ENCODE assay signal across 9 mouse cellular contexts in the genomic region with DNA sequence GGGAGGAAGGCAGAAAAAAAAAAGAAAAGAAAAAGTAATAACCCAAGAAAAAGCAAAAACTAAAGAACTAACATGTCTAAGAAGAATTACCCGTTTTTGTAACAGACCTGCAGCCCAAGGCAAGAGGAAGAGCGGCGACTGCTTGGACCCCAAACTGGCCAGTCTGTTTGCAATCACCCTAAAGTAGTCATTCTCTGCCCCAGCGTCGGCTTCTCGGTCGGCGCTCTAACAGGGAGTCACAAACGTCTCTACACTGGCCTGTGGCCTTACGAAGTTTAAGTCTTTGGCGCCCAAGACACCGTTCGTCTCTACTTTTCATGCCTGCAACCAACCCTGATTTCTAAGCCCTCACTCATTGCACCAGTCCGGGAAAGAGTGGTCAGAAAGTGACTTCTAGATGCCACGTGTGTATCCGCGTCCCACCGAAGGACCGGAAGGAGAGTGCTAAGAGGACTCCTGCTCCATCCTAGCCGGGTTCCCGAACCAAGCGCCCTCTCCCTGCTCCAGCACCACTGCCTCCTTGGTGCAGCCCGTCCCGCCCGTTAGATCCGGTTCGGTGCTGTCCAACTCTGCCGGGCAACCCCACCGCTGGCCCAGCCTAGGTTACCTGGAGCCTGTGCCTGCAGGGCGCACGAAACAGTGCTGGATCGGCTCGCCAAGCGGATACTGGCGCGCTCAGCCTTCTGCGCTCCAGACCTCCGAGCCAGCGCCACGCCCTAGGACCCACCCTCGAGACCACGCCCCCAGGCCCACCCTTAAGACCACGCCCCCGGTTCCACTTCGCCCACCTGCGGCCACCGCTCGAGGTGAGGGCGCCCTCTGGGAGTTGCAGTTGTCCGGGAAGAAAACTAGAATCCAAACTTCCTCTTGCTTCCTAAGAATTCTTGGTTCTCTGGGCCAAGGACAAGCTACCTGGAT. TPM values are rescaled to one million over a fixed set of nuclear protein-coding genes. Genes with fewer than 3 reads are reported as not detected.
DNase-seq lines count a peak whose midpoint lies in the region; ATAC-seq and TF ChIP-seq lines count a peak whose summit lies in the region.
"Had no signal": no experiment of that assay in that cellular context is flagged by ENCODE, and none has a peak within 500 bp of the region (broad histone marks: within the 10 kb centered on the region; RNA-seq: fewer than 3 reads in every experiment).

No protein-coding gene starts in this region.

- peak overlapping the region; percentile 76 for H3K27ac ChIP-seq in embryonic facial prominence, embryonic 10.5 days (replicated peaks)
- no peak overlapping the region for H3K27ac ChIP-seq in heart, embryonic 11.5 days (ENCODE audit: low read depth, low read length)
- no peak overlapping the region for H3K27ac ChIP-seq in lung, postnatal 0 days (ENCODE audit: low read length)
- peak overlapping the region; percentile 88 for H3K27ac ChIP-seq in olfactory bulb, adult 2 months (ENCODE audit: insufficient read depth, low read depth, low read length)

- H3K4me1 ChIP-seq in embryonic facial prominence, embryonic 10.5 days: peaks cover 8% of the 10 kb centered on the region
- peaks cover 10% of the 10 kb centered on the region; the same call in 1 of the 2 replicates for H3K4me1 ChIP-seq in heart, embryonic 11.5 days (ENCODE audit: control insufficient read depth, insufficient read depth, low read length)
- no peaks in the 10 kb centered on the region for H3K4me1 ChIP-seq in lung, postnatal 0 days (ENCODE audit: insufficient read depth, low read depth, low read length)
- peaks cover 19% of the 10 kb centered on the region for H3K4me1 ChIP-seq in olfactory bulb, adult 2 months (ENCODE audit: control insufficient read depth, insufficient read depth, low read length)

- peak; percentile 44; the same call in 1 of the 2 replicates for TF ChIP-seq POLR2A in olfactory bulb, adult 2 months (IDR thresholded peaks at IDR 0.05; ENCODE audit: insufficient read depth, low read depth, low read length)

- peak overlapping the region; percentile 73 for H3K9ac ChIP-seq in heart, embryonic 11.5 days (ENCODE audit: low read depth, low read length)
- H3K9ac ChIP-seq in lung, postnatal 0 days (replicated peaks; ENCODE audit: low read depth): no peak overlapping the region

- H3K9me3 ChIP-seq in embryonic facial prominence, embryonic 10.5 days: no peaks in the 10 kb centered on the region
- no peaks in the 10 kb centered on the region for H3K9me3 ChIP-seq in heart, embryonic 11.5 days (replicated peaks; ENCODE audit: control insufficient read depth, low read length)
- H3K9me3 ChIP-seq in lung, postnatal 0 days (ENCODE audit: low read length): no peaks in the 10 kb centered on the region

- peak overlapping the region; percentile 84 for H3K4me2 ChIP-seq in heart, embryonic 11.5 days
- peak overlapping the region; percentile 64 for H3K4me2 ChIP-seq in lung, postnatal 0 days (replicated peaks; ENCODE audit: low read depth, low read length)

- no peaks in the 10 kb centered on the region for H3K36me3 ChIP-seq in embryonic facial prominence, embryonic 10.5 days (replicated peaks)
- no peaks in the 10 kb centered on the region for H3K36me3 ChIP-seq in heart, embryonic 11.5 days (ENCODE audit: control insufficient read depth, insufficient read depth, low read length)
- H3K36me3 ChIP-seq in lung, postnatal 0 days (ENCODE audit: insufficient read depth, low read length): no peaks in the 10 kb centered on the region

- peaks cover 37% of the 10 kb centered on the region for H3K27me3 ChIP-seq in embryonic facial prominence, embryonic 10.5 days (replicated peaks; ENCODE audit: low read depth, poor library complexity, severe bottlenecking)
- H3K27me3 ChIP-seq in heart, embryonic 11.5 days (ENCODE audit: control insufficient read depth, insufficient read depth, low read length): 0 out of 2 replicates have a peak, but pooled peaks cover 2% of the 10 kb centered on the region
- H3K27me3 ChIP-seq in lung, postnatal 0 days (replicated peaks; ENCODE audit: insufficient read depth, low read length): 0 out of 2 replicates have a peak, but pooled peaks cover 3% of the 10 kb centered on the region
- H3K27me3 ChIP-seq: Patski had no signal

- peak overlapping the region; percentile 73 for H3K4me3 ChIP-seq in embryonic facial prominence, embryonic 10.5 days
- peak overlapping the region; percentile 73 for H3K4me3 ChIP-seq in heart, embryonic 11.5 days (ENCODE audit: low read depth, low read length)
- H3K4me3 ChIP-seq in lung, postnatal 0 days (ENCODE audit: low read depth, low read length): peak overlapping the region; percentile 36
- peak overlapping the region; percentile 96 for H3K4me3 ChIP-seq in olfactory bulb, adult 2 months (ENCODE audit: insufficient read depth, low read depth, low read length)

- peak; percentile 37 for TF ChIP-seq CTCF in lung, postnatal 0 days (IDR thresholded peaks at IDR 0.05)
- TF ChIP-seq CTCF in olfactory bulb, adult 2 months (IDR thresholded peaks at IDR 0.05; ENCODE audit: insufficient read depth, low read depth, low read length): no peak

- ATAC-seq in heart, embryonic 11.5 days (replicated peaks; ENCODE audit: insufficient number of reproducible peaks, low FRiP score, low TSS enrichment): peak; percentile 92
- ATAC-seq in lung, postnatal 0 days: peak; percentile 81
- ATAC-seq: Patski had no signal

- WGBS in embryonic facial prominence, embryonic 10.5 days: under 1% methylated on average over 50 of the region's 50 CpGs
- 2% methylated on average over 48 of the region's 50 CpGs for WGBS in heart, embryonic 11.5 days (ENCODE audit: insufficient replicate concordance)
- whole genome bisulfite sequencing in lung, postnatal 0 days: 2% methylated on average over 50 of the region's 50 CpGs
- 5% methylated on average over 50 of the region's 50 CpGs for whole genome bisulfite sequencing in olfactory bulb, adult 2 months

- no peak for TF ChIP-seq EP300 in lung, postnatal 0 days (IDR thresholded peaks at IDR 0.05)

- DNase-seq in right cerebral cortex, postnatal 4 days: peak; percentile 12
- DNase-seq in right cerebral cortex, postnatal 25 days: no peak
- peak; percentile 82 for DNase-seq in embryonic facial prominence, embryonic 10.5 days (ENCODE audit: low spot score)
- peak; percentile 82 for DNase-seq in kidney, adult 9 months
- peak; percentile 62 for DNase-seq in lung, postnatal 0 days (ENCODE audit: low spot score)
- DNase-seq in urinary bladder, adult 18-20 months (ENCODE audit: low spot score in 2 of 2): peak; percentile 61 to 74

RNA-seq across cellular contexts. Expression of gene Gcnt1, which starts 16.4 kb away (rescaled TPM):
- polyA plus RNA-seq in embryonic facial prominence, embryonic 10.5 days (2016; fragmentation: Nextera tagmentation; extraction: Ambion mirVana): 3.0 and 3.7 TPM in 2 replicates
- 11.2 and 12.8 TPM in 2 replicates for polyA plus RNA-seq in heart, embryonic 11.5 days (2014; fragmentation: Nextera tagmentation; extraction: Ambion mirVana)
- polyA plus RNA-seq in lung, postnatal 0 days (2015; fragmentation: Nextera tagmentation; extraction: Ambion mirVana): 2.6 and 2.7 TPM in 2 replicates
- not detected in 2 replicates for polyA plus RNA-seq in olfactory bulb, adult 2 months (2012; ENCODE audit: insufficient read depth, insufficient read length, low replicate concordance, missing spikeins)

RNA-seq across cellular contexts. Expression of gene Rfk, which starts 37.6 kb away (rescaled TPM):
- polyA plus RNA-seq in embryonic facial prominence, embryonic 10.5 days (2016; fragmentation: Nextera tagmentation; extraction: Ambion mirVana): 62.1 and 69.7 TPM in 2 replicates
- polyA plus RNA-seq in heart, embryonic 11.5 days (2014; fragmentation: Nextera tagmentation; extraction: Ambion mirVana): 60.4 and 61.3 TPM in 2 replicates
- 77.4 and 93.0 TPM in 2 replicates for polyA plus RNA-seq in lung, postnatal 0 days (2015; fragmentation: Nextera tagmentation; extraction: Ambion mirVana)
- polyA plus RNA-seq in olfactory bulb, adult 2 months (2012; ENCODE audit: insufficient read depth, insufficient read length, low replicate concordance, missing spikeins): not detected in 2 replicates

Comparison
In these comparisons a context has a peak if more than half of its experiments do, and no peak if none do; other contexts are left out.
1. H3K27ac ChIP-seq: peak in embryonic facial prominence, embryonic 10.5 days (single experiment) and olfactory bulb, adult 2 months (single experiment); none in heart, embryonic 11.5 days (single experiment) and lung, postnatal 0 days (single experiment).
2. H3K4me3 ChIP-seq: peak in every context shown above with its lines; median percentile 96 in olfactory bulb, adult 2 months; 73 in embryonic facial prominence, embryonic 10.5 days; 73 in heart, embryonic 11.5 days; 36 in lung, postnatal 0 days.
3. RNA of gene Rfk, which starts 37.6 kb away (polyA plus RNA-seq): 77.4 to 93.0 TPM in lung, postnatal 0 days, 62.1 to 69.7 TPM in embryonic facial prominence, embryonic 10.5 days and 60.4 to 61.3 TPM in heart, embryonic 11.5 days; not detected in olfactory bulb, adult 2 months; every median in the first group is over 10 times any median in the second.